Mouse (Mus musculus) lung, postnatal 0 days (tissue): ENCODE measurements around the gene Myo9a.
"Not testable (repeated sequence)": the region's sequence is repeated elsewhere in the genome, so short reads cannot be mapped to it uniquely, and the experiment has no call there.

ENCODE experiments used
- CTCF ChIP-seq: IDR thresholded peaks from 2 replicates; pipeline ENCODE4 v1.5.1; 2016; ENCODE audit warnings: antibody characterized with exemption, mild to moderate bottlenecking
- EP300 ChIP-seq: IDR thresholded peaks from 2 replicates; pipeline ENCODE4 v1.6.1; 2016; ENCODE audit warnings: antibody characterized with exemption, mild to moderate bottlenecking, control low read depth

- not testable (repeated sequence) for TF ChIP-seq CTCF, EP300
Observed at GRCm38 (mm10) chr9:59935866-59936265, 185.2 kb downstream of the Myo9a start.
